Mouse (Mus musculus): ENCODE data around the gene Cds1. TPM values are rescaled to one million over a fixed set of nuclear protein-coding genes. Genes with fewer than 3 reads are reported as not detected.

Cds1 gene
- polyA plus RNA-seq, 1 experiment from 2014 or later = 4.1 TPM

DNA sequence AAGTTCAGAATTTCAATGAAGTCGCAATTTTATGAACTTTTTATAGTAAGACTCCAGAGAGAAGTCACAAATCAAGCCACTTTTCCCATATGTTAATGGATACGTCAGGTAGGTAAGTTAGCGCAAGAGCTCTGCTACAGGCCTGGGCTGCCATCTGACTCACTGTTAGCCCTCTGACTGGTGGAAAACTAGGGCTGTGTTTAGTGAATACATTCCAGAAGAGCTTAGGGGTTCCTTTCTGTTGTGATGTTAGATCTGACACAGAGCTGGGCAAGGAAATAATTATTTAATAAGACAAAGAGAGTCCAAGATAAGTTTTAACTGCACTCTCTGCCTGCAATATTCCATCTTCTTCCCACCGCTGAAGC lies 23.7 kb upstream of the Cds1 start:
- Histone ChIP-seq H3K4me3 (replicated peaks; ENCODE audit: low read depth, low read length) (no peak overlapping the region), H3K9me3 (ENCODE audit: control insufficient read depth, low read length) (no peaks in the 10 kb centered on the region), H3K27ac (replicated peaks; ENCODE audit: low read depth, low read length) (no peak overlapping the region), H3K9ac (replicated peaks; ENCODE audit: low read length) (no peak overlapping the region), H3K4me2 (ENCODE audit: low read length) (no peak overlapping the region), H3K27me3 (ENCODE audit: control insufficient read depth, insufficient read depth, low read length) (no peaks in the 10 kb centered on the region), H3K36me3 (ENCODE audit: control insufficient read depth, insufficient read depth, low read length) (no peaks in the 10 kb centered on the region), H3K4me1 (ENCODE audit: control insufficient read depth, insufficient read depth, low read length) (no peaks in the 10 kb centered on the region)
- WGBS = 94% methylated on average over 4 of the region's 4 CpGs
- ATAC-seq (ENCODE audit: low FRiP score, low TSS enrichment) (no peak), DNase-seq (no peak)

DNA sequence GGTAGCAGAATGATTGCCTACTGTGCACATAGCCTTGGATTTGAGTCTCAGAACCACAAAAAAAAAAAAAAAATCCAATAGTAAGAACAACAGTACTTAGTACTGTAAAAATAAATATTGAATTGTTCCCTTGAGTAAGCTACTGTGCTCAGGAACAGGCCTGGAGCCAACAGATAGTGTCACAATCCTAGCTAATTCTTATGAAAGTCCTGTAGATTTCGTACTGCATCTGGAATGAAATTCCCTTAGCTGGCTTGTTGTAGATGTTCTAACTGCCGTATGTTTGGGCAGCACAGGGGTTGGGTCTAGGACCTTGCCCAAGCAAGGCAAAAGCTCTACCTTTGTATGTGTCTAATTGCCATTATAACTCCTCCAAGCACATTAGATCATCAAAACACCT lies 22.9 kb upstream of the Cds1 start:
- 91% methylated on average over 2 of the region's 2 CpGs for WGBS
- no peaks in the 10 kb centered on the region for H3K9me3 ChIP-seq (ENCODE audit: control insufficient read depth, low read length)

DNA sequence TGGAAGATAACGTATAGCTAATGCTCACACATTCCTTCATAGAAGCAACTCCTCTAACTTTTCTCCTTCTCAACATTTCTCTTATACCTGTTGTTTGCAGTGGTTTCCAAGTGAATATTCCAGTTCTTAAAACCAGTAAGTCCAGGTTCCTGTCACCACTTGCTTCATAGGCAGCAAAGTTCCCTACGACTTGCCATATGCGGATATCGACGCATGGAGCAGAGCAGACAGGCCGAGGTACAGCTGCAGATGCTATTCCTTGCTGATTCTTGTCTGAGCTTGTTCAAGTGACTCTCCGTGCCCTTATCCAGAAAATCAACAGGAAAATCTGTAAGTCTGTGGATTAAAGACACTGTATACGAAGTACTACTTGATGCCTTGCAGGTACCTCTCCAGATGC lies 22.5 kb upstream of the Cds1 start:
- H3K4me2 ChIP-seq (ENCODE audit: low read length) = no peak overlapping the region
- no peak for ATAC-seq (ENCODE audit: low FRiP score, low TSS enrichment)

More for the DNA sequence above, 22.9 kb upstream of the Cds1 start:
- DNase-seq = no peak
- Histone ChIP-seq H3K4me2 (ENCODE audit: low read length) (no peak overlapping the region), H3K27me3 (ENCODE audit: control insufficient read depth, insufficient read depth, low read length) (no peaks in the 10 kb centered on the region), H3K36me3 (ENCODE audit: control insufficient read depth, insufficient read depth, low read length) (no peaks in the 10 kb centered on the region), H3K27ac (replicated peaks; ENCODE audit: low read depth, low read length) (no peak overlapping the region), H3K4me3 (replicated peaks; ENCODE audit: low read depth, low read length) (no peak overlapping the region), H3K9ac (replicated peaks; ENCODE audit: low read length) (no peak overlapping the region), H3K4me1 (ENCODE audit: control insufficient read depth, insufficient read depth, low read length) (no peaks in the 10 kb centered on the region)
- ATAC-seq (ENCODE audit: low FRiP score, low TSS enrichment) = no peak

DNA sequence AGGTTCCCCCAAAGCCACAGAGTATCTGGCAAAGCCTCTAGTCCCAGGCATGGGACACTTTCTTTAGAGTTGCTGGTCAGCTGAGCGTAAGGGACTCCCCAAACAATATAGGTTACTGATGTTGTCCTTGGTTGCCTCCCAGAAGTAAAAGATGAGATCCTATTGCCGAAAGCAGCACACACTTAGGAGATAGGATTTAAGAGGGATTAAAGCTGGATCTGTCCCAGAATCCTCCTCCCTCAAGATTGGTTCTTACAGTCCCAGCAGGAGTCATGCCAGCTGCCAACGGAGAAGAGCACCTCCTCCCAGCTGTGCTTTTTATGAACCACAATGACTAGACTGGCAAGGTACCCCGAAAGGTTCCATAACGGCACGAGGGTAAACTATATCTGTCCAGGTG lies 20.0 kb upstream of the Cds1 start:
- ATAC-seq (ENCODE audit: low FRiP score, low TSS enrichment) (no peak), DNase-seq (no peak)
- Histone ChIP-seq H3K4me1 (ENCODE audit: control insufficient read depth, insufficient read depth, low read length) (no peaks in the 10 kb centered on the region), H3K27ac (replicated peaks; ENCODE audit: low read depth, low read length) (no peak overlapping the region), H3K4me2 (ENCODE audit: low read length) (no peak overlapping the region), H3K36me3 (ENCODE audit: control insufficient read depth, insufficient read depth, low read length) (no peaks in the 10 kb centered on the region), H3K4me3 (replicated peaks; ENCODE audit: low read depth, low read length) (no peak overlapping the region), H3K27me3 (ENCODE audit: control insufficient read depth, insufficient read depth, low read length) (no peaks in the 10 kb centered on the region), H3K9me3 (ENCODE audit: control insufficient read depth, low read length) (no peaks in the 10 kb centered on the region), H3K9ac (replicated peaks; ENCODE audit: low read length) (no peak overlapping the region)
- 78% methylated on average over 6 of the region's 6 CpGs for WGBS

More for the DNA sequence above, 22.5 kb upstream of the Cds1 start:
- DNase-seq = no peak
- WGBS = 95% methylated on average over 8 of the region's 8 CpGs
- Histone ChIP-seq H3K9me3 (ENCODE audit: control insufficient read depth, low read length) (no peaks in the 10 kb centered on the region), H3K27ac (replicated peaks; ENCODE audit: low read depth, low read length) (no peak overlapping the region), H3K36me3 (ENCODE audit: control insufficient read depth, insufficient read depth, low read length) (no peaks in the 10 kb centered on the region), H3K27me3 (ENCODE audit: control insufficient read depth, insufficient read depth, low read length) (no peaks in the 10 kb centered on the region), H3K4me3 (replicated peaks; ENCODE audit: low read depth, low read length) (no peak overlapping the region), H3K9ac (replicated peaks; ENCODE audit: low read length) (no peak overlapping the region), H3K4me1 (ENCODE audit: control insufficient read depth, insufficient read depth, low read length) (no peaks in the 10 kb centered on the region)

DNA sequence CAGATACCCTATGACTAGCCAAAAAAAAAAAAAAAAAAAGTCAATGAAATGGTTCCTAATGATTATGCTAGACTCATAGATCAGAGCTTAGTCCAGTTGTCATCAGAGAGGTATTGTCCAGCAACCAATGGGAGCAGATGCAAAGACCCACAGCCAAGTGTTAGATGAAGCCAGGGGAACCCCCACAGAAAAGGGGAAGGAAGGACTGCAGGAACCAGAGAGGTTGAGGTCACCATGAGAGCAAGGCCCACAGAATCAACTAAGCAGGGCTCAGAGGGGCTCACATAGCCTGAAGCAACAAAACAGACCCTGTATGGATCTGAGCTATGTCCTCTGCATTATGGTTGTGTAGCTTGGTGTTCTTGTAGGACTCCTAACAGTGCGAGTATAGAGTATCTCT lies 11.2 kb upstream of the Cds1 start:
- no peak for DNase-seq
- Histone ChIP-seq H3K27ac (replicated peaks; ENCODE audit: low read depth, low read length) (no peak overlapping the region), H3K9ac (replicated peaks; ENCODE audit: low read length) (no peak overlapping the region), H3K4me1 (ENCODE audit: control insufficient read depth, insufficient read depth, low read length) (no peaks in the 10 kb centered on the region), H3K9me3 (ENCODE audit: control insufficient read depth, low read length) (no peaks in the 10 kb centered on the region), H3K27me3 (ENCODE audit: control insufficient read depth, insufficient read depth, low read length) (no peaks in the 10 kb centered on the region), H3K4me3 (replicated peaks; ENCODE audit: low read depth, low read length) (no peak overlapping the region), H3K36me3 (ENCODE audit: control insufficient read depth, insufficient read depth, low read length) (no peaks in the 10 kb centered on the region), H3K4me2 (ENCODE audit: low read length) (no peak overlapping the region)
- no peak for ATAC-seq (ENCODE audit: low FRiP score, low TSS enrichment)
- 84% methylated on average over 1 of the region's 1 CpGs for WGBS

DNA sequence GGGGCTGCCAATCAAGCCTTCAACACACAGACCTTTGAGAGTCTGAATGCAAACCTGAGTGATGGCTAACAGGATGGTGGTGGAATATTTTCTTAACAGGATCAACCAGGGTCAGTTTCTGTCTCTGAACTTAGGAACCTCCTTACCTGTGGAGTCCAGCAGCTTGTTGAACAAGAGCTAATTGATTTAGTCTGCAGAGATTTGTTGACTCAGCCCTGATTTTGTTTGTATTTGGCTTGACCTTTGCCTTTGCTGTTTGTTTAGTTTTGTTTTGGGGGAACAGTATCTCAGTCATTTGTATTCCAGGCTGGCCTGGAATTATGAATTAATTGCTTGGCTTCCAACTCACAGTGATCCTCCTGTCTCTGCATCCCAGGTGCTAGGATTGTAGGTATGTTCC lies 7.3 kb upstream of the Cds1 start:
- no peaks in the 10 kb centered on the region for H3K27me3 ChIP-seq (ENCODE audit: control insufficient read depth, insufficient read depth, low read length)
- H3K27ac ChIP-seq (replicated peaks; ENCODE audit: low read depth, low read length) = no peak overlapping the region
- no peak overlapping the region for H3K4me3 ChIP-seq (replicated peaks; ENCODE audit: low read depth, low read length)
- H3K9me3 ChIP-seq (ENCODE audit: control insufficient read depth, low read length) = no peaks in the 10 kb centered on the region
- no peaks in the 10 kb centered on the region for H3K36me3 ChIP-seq (ENCODE audit: control insufficient read depth, insufficient read depth, low read length)
- H3K4me2 ChIP-seq (ENCODE audit: low read length) = no peak overlapping the region
- no peak for ATAC-seq (ENCODE audit: low FRiP score, low TSS enrichment)
- no peaks in the 10 kb centered on the region for H3K4me1 ChIP-seq (ENCODE audit: control insufficient read depth, insufficient read depth, low read length)
- no peak for DNase-seq
- H3K9ac ChIP-seq (replicated peaks; ENCODE audit: low read length) = no peak overlapping the region

DNA sequence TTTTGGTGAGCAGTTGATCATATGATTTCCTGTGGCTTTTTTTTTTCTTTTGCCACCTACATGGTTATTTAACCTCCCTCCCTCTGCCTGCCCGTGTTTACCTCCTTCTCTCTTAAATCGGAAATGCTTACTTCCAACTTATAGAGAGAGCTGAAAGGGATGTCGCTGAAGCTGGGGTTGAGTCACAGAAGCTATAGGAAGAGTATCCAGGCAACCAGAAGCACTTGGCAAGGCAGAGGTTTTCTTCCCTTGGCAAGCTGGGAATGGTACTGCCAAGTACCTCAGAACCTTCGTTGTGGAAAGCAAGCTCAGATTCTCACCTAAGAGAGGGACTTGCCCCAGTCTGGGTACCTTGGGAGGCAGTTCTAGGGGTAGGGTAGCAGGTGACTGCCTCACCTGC lies 3.2 kb upstream of the Cds1 start:
- Histone ChIP-seq H3K9me3 (ENCODE audit: control insufficient read depth, low read length) (no peaks in the 10 kb centered on the region), H3K4me1 (ENCODE audit: control insufficient read depth, insufficient read depth, low read length) (0 out of 2 replicates have a peak, but pooled peaks cover 3% of the 10 kb centered on the region), H3K36me3 (ENCODE audit: control insufficient read depth, insufficient read depth, low read length) (no peaks in the 10 kb centered on the region), H3K4me2 (ENCODE audit: low read length) (no peak overlapping the region), H3K27me3 (ENCODE audit: control insufficient read depth, insufficient read depth, low read length) (peaks cover 32% of the 10 kb centered on the region), H3K9ac (replicated peaks; ENCODE audit: low read length) (no peak overlapping the region), H3K4me3 (replicated peaks; ENCODE audit: low read depth, low read length) (no peak overlapping the region), H3K27ac (replicated peaks; ENCODE audit: low read depth, low read length) (no peak overlapping the region)
- ATAC-seq (ENCODE audit: low FRiP score, low TSS enrichment) = no peak
- no peak for DNase-seq
- WGBS = 70% methylated on average over 4 of the region's 4 CpGs

DNA sequence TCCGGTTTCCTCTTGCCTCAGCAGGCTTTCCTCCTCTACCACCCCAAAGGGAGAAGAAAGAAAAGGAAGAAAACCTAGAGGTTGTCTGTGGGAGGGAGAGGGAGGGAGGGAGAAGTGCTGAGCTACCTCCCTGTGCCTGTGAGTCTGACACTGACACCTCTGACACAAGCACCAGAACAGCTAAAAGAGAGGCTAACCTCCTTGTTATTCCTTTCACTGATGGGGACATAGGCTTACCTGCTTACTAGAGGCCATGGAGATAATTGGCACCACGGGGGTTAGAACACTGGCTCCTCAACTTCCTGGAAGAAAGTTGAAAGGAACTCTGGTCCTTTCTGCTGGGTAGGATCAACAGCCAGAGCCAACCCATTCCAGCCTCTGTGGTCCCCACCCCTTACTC lies 1.4 kb upstream of the Cds1 start:
- ATAC-seq (ENCODE audit: low FRiP score, low TSS enrichment) (no peak), DNase-seq (no peak)
- 0 out of 2 replicates have a peak, but pooled peaks cover 3% of the 10 kb centered on the region for H3K4me1 ChIP-seq (ENCODE audit: control insufficient read depth, insufficient read depth, low read length)
- no peak overlapping the region for H3K4me2 ChIP-seq (ENCODE audit: low read length)
- H3K9me3 ChIP-seq (ENCODE audit: control insufficient read depth, low read length) = no peaks in the 10 kb centered on the region
- no peaks in the 10 kb centered on the region for H3K36me3 ChIP-seq (ENCODE audit: control insufficient read depth, insufficient read depth, low read length)
- H3K27me3 ChIP-seq (ENCODE audit: control insufficient read depth, insufficient read depth, low read length) = peaks cover 49% of the 10 kb centered on the region
- H3K9ac ChIP-seq (replicated peaks; ENCODE audit: low read length) = no peak overlapping the region
- 28% methylated on average over 2 of the region's 2 CpGs for WGBS
- no peak overlapping the region for H3K27ac ChIP-seq (replicated peaks; ENCODE audit: low read depth, low read length)
- H3K4me3 ChIP-seq (replicated peaks; ENCODE audit: low read depth, low read length) = no peak overlapping the region

DNA sequence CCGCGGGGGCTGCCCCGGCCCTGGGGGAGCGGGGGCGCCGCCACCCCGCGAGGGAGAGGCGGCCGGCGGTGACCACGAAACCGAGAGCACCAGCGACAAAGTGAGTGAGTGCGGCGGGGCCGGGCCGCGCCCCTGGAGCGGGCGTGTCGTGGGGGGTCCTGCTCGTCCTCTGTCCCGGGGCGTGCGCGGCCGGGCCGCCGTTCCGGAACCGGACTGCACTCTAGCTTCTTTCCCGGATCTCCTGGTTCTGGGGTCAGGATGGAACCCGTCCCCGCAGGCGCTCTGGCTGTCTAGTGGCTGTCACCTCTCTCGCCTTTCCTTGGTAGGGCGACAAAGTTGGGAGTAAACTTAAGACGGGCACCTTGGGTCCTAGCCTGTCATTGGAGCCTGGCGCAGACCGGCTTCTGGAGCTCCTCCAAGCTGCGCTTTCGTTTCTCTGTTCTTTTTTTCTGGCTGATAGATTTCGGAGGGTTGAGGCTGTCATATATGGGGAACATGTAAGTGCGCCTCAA lies 516 bp downstream of the Cds1 start:
- ATAC-seq (ENCODE audit: low FRiP score, low TSS enrichment) = no peak; the same call in none of the 2 replicates
- H3K9ac ChIP-seq (replicated peaks; ENCODE audit: low read length) = peak overlapping the region; percentile 57
- H3K4me2 ChIP-seq (ENCODE audit: low read length) = peak overlapping the region; percentile 99
- under 1% methylated on average over 38 of the region's 45 CpGs for WGBS
- H3K4me1 ChIP-seq (ENCODE audit: control insufficient read depth, insufficient read depth, low read length) = 0 out of 2 replicates have a peak, but pooled peaks cover 3% of the 10 kb centered on the region
- H3K27me3 ChIP-seq (ENCODE audit: control insufficient read depth, insufficient read depth, low read length) = peaks cover 49% of the 10 kb centered on the region
- H3K4me3 ChIP-seq (replicated peaks; ENCODE audit: low read depth, low read length) = peak overlapping the region; percentile 73
- H3K27ac ChIP-seq (replicated peaks; ENCODE audit: low read depth, low read length) = no peak overlapping the region
- no peaks in the 10 kb centered on the region for H3K36me3 ChIP-seq (ENCODE audit: control insufficient read depth, insufficient read depth, low read length)
- no peaks in the 10 kb centered on the region for H3K9me3 ChIP-seq (ENCODE audit: control insufficient read depth, low read length)
- peak; percentile 41 for DNase-seq
